In genomic region chr15:81045336-81045735, GRCm38 (mm10) we compare ENCODE assay signal across 13 mouse cellular contexts.
DNase-seq lines count a peak whose midpoint lies in the region; ATAC-seq and TF ChIP-seq lines count a peak whose summit lies in the region.
"Had no signal": no experiment of that assay in that cellular context is flagged by ENCODE, and none has a peak within 500 bp of the region (broad histone marks: within the 10 kb centered on the region; RNA-seq: fewer than 3 reads in every experiment).

No protein-coding gene starts in this region.

- 18% methylated on average over 4 of the region's 4 CpGs for WGBS in liver, embryonic 16.5 days (ENCODE audit: insufficient replicate concordance)
- 97% methylated on average over 4 of the region's 4 CpGs for WGBS in forebrain, postnatal 0 days
- WGBS in midbrain, postnatal 0 days, result 95% methylated on average over 4 of the region's 4 CpGs

- H3K36me3 ChIP-seq in liver, embryonic 16.5 days (ENCODE audit: control insufficient read depth, insufficient read depth), result no peaks in the 10 kb centered on the region
- no peaks in the 10 kb centered on the region; the same call in 1 of the 2 replicates for H3K36me3 ChIP-seq in forebrain, postnatal 0 days (ENCODE audit: insufficient read depth)
- H3K36me3 ChIP-seq in midbrain, postnatal 0 days (ENCODE audit: insufficient read depth, low read length), result no peaks in the 10 kb centered on the region

- ATAC-seq in liver, embryonic 16.5 days (ENCODE audit: low read depth), result no peak
- ATAC-seq in forebrain, postnatal 0 days, result no peak
- no peak for ATAC-seq in midbrain, postnatal 0 days (ENCODE audit: low FRiP score)

- no peak for TF ChIP-seq CTCF in forebrain, postnatal 0 days (IDR thresholded peaks at IDR 0.05; ENCODE audit: low read depth)
- TF ChIP-seq CTCF in midbrain, postnatal 0 days (IDR thresholded peaks at IDR 0.05), result no peak

- peak overlapping the region; percentile 37 for H3K4me3 ChIP-seq in liver, embryonic 16.5 days (ENCODE audit: low read depth, low read length)
- H3K4me3 ChIP-seq in forebrain, postnatal 0 days (ENCODE audit: low read depth, low read length), result no peak overlapping the region
- no peak overlapping the region for H3K4me3 ChIP-seq in midbrain, postnatal 0 days (ENCODE audit: low read depth, low read length)
- H3K4me3 ChIP-seq: embryonic facial prominence, embryonic 15.5 days; limb, embryonic 10.5 days; neural tube, embryonic 13.5 days had no signal

- H3K27ac ChIP-seq in liver, embryonic 16.5 days (ENCODE audit: low read length), result peak overlapping the region; percentile 65
- H3K27ac ChIP-seq in forebrain, postnatal 0 days (ENCODE audit: low read depth, low read length), result no peak overlapping the region
- no peak overlapping the region for H3K27ac ChIP-seq in midbrain, postnatal 0 days (ENCODE audit: low read depth, low read length)
- H3K27ac ChIP-seq: embryonic facial prominence, embryonic 15.5 days; limb, embryonic 10.5 days; neural tube, embryonic 13.5 days had no signal

- peak overlapping the region; percentile 19; the same call in 1 of the 2 replicates for H3K4me2 ChIP-seq in liver, embryonic 16.5 days (ENCODE audit: low read depth, low read length)
- no peak overlapping the region for H3K4me2 ChIP-seq in forebrain, postnatal 0 days (ENCODE audit: low read depth)
- no peak overlapping the region for H3K4me2 ChIP-seq in midbrain, postnatal 0 days (ENCODE audit: low read depth, low read length, poor library complexity, severe bottlenecking)
- H3K4me2 ChIP-seq: embryonic facial prominence, embryonic 15.5 days; neural tube, embryonic 13.5 days had no signal

- H3K9me3 ChIP-seq in liver, embryonic 16.5 days (replicated peaks; ENCODE audit: control insufficient read depth, low read length), result no peaks in the 10 kb centered on the region
- H3K9me3 ChIP-seq in forebrain, postnatal 0 days (ENCODE audit: low read length), result no peaks in the 10 kb centered on the region
- no peaks in the 10 kb centered on the region for H3K9me3 ChIP-seq in midbrain, postnatal 0 days (ENCODE audit: low read length)
- H3K9me3 ChIP-seq: embryonic facial prominence, embryonic 15.5 days; limb, embryonic 10.5 days; neural tube, embryonic 13.5 days had no signal

- peaks cover 13% of the 10 kb centered on the region for H3K4me1 ChIP-seq in liver, embryonic 16.5 days (ENCODE audit: control insufficient read depth, low read depth, low read length)
- H3K4me1 ChIP-seq in forebrain, postnatal 0 days (ENCODE audit: insufficient read depth), result no peaks in the 10 kb centered on the region
- H3K4me1 ChIP-seq in midbrain, postnatal 0 days (ENCODE audit: insufficient read depth, low read length), result no peaks in the 10 kb centered on the region

- H3K27me3 ChIP-seq in liver, embryonic 16.5 days (ENCODE audit: control insufficient read depth, insufficient read depth, low read depth, low read length), result 0 out of 2 replicates have a peak, but pooled peaks cover 2% of the 10 kb centered on the region
- H3K27me3 ChIP-seq in forebrain, postnatal 0 days (ENCODE audit: insufficient read depth, low read length), result no peaks in the 10 kb centered on the region
- H3K27me3 ChIP-seq in midbrain, postnatal 0 days (ENCODE audit: insufficient read depth, low read length), result no peaks in the 10 kb centered on the region
- H3K27me3 ChIP-seq: embryonic facial prominence, embryonic 15.5 days; neural tube, embryonic 13.5 days had no signal

- H3K9ac ChIP-seq in liver, embryonic 16.5 days (ENCODE audit: low read depth, low read length), result peak overlapping the region; percentile 11; the same call in 1 of the 2 replicates
- no peak overlapping the region for H3K9ac ChIP-seq in forebrain, postnatal 0 days
- no peak overlapping the region for H3K9ac ChIP-seq in midbrain, postnatal 0 days (replicated peaks; ENCODE audit: low read length, poor library complexity, severe bottlenecking)
- H3K9ac ChIP-seq: embryonic facial prominence, embryonic 15.5 days; neural tube, embryonic 13.5 days had no signal

- peak; percentile 83 for DNase-seq in A20 (ENCODE audit: low read depth, low spot score)
- DNase-seq in T-cell, adult 2 months (ENCODE audit: low spot score), result peak; percentile 68
- DNase-seq in natural killer cell, adult 2 months (ENCODE audit: low spot score in 2 of 2), result peak; percentile 60 to 66
- DNase-seq in urinary bladder, postnatal 4 days (ENCODE audit: low spot score in 2 of 2), result no peak
- DNase-seq in layer of hippocampus, postnatal 25 days (ENCODE audit: extremely low spot score in 1 of 2, low spot score in 1 of 2), result no peak
- no peak for DNase-seq in forebrain, postnatal 0 days
- no peak for DNase-seq in midbrain, postnatal 0 days (ENCODE audit: low spot score)
- DNase-seq: cerebellum, adult 11-12 months; kidney, adult 8-10 months had no signal

Comparison
In these comparisons a context has a peak if more than half of its experiments do, and no peak if none do; other contexts are left out.
1. DNase-seq: peak in A20 (single experiment), T-cell, adult 2 months (single experiment) and natural killer cell, adult 2 months (2 of 2); none in urinary bladder, postnatal 4 days (0 of 2), layer of hippocampus, postnatal 25 days (0 of 2), forebrain, postnatal 0 days (single experiment) and midbrain, postnatal 0 days (single experiment).